ENCODE assay signal across 28 mouse cellular contexts in the genomic region with DNA sequence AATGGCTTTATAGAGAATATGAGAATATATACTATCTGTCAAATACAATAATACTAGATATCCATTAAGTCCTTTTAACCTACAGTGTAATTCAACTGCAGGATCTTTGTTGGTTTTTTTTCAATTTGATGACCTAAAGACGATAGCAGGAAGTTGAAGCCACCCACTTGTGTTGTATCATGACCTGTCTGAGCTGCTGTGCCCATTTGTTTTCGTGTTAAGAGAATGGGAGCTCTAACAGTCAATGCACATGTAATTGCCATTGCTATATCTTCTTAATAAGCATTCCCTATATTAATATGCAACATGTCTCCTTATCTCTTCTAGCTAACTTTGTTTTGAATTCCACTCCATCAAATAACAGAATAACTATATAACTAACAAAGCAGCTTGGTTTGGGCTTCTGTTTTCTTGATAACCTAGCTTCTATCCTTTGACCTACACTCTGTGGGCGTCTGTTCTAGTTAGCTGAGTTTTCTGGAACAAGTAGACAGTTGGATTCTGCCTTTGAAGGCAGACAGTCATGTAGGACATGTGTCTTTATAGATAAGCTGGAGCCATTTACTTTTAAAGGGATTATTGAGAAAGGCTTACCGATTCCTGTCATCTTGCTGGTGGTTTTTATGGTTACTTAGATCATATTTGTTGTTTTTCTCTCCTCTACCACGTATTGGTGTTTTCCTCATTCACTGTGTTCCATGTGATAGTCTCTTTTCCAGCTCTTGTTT. TPM values are rescaled to one million over a fixed set of nuclear protein-coding genes. Genes with fewer than 3 reads are reported as not detected.
DNase-seq lines count a peak whose midpoint lies in the region; ATAC-seq and TF ChIP-seq lines count a peak whose summit lies in the region.
"Had no signal": no experiment of that assay in that cellular context is flagged by ENCODE, and none has a peak within 500 bp of the region (broad histone marks: within the 10 kb centered on the region; RNA-seq: fewer than 3 reads in every experiment).

No protein-coding gene starts in this region.

- H3K9me3 ChIP-seq in liver, embryonic 12.5 days (replicated peaks): no peaks in the 10 kb centered on the region
- H3K9me3 ChIP-seq in liver, postnatal 0 days (ENCODE audit: low read length): no peaks in the 10 kb centered on the region
- H3K9me3 ChIP-seq: forebrain, embryonic 10.5 days; forebrain, embryonic 15.5 days; hindbrain, embryonic 12.5 days; intestine, embryonic 15.5 days had no signal

- H3K4me3 ChIP-seq in liver, embryonic 12.5 days: no peak overlapping the region
- no peak overlapping the region for H3K4me3 ChIP-seq in liver, postnatal 0 days (ENCODE audit: low read depth, low read length)
- H3K4me3 ChIP-seq: forebrain, embryonic 10.5 days; forebrain, embryonic 15.5 days; hindbrain, embryonic 12.5 days; intestine, embryonic 15.5 days had no signal

- peak overlapping the region; percentile 75 for H3K27ac ChIP-seq in liver, embryonic 12.5 days
- 0 out of 2 replicates have a peak overlapping the region, but pooled peaks have one; percentile 3 for H3K27ac ChIP-seq in liver, postnatal 0 days (ENCODE audit: low read depth)
- H3K27ac ChIP-seq: forebrain, embryonic 10.5 days; forebrain, embryonic 15.5 days; hindbrain, embryonic 12.5 days; hindbrain, postnatal 0 days; intestine, embryonic 15.5 days had no signal

- H3K4me2 ChIP-seq in liver, embryonic 12.5 days: peak overlapping the region; percentile 16
- H3K4me2 ChIP-seq in liver, postnatal 0 days (ENCODE audit: low read depth, low read length): no peak overlapping the region
- H3K4me2 ChIP-seq: forebrain, embryonic 15.5 days; heart, embryonic 11.5 days; hindbrain, embryonic 12.5 days; intestine, embryonic 15.5 days had no signal

- intact Hi-C loops in left cerebral cortex, postnatal 25 days (cut with DNase I): no loop called here

- TF ChIP-seq EP300 in liver, postnatal 0 days (IDR thresholded peaks at IDR 0.05; ENCODE audit: low read depth): peak; percentile 90

- TF ChIP-seq CTCF in liver, postnatal 0 days (IDR thresholded peaks at IDR 0.05; ENCODE audit: low read depth): no peak

- peaks cover 24% of the 10 kb centered on the region for H3K4me1 ChIP-seq in liver, embryonic 12.5 days
- no peaks in the 10 kb centered on the region for H3K4me1 ChIP-seq in liver, postnatal 0 days (ENCODE audit: insufficient read depth)
- H3K4me1 ChIP-seq: forebrain, embryonic 10.5 days; forebrain, embryonic 15.5 days; hindbrain, embryonic 12.5 days; intestine, embryonic 15.5 days had no signal

- peak; percentile 11 for DNase-seq in 416B (ENCODE audit: low read depth)
- peak; percentile 76 for DNase-seq in c-Kit-positive CD71-positive TER-119-negative erythroid progenitor cells, embryonic 14.5 days (ENCODE audit: low read depth)
- DNase-seq in liver, postnatal 0 days: no peak
- DNase-seq in left cerebral cortex, postnatal 25 days (ENCODE audit: low spot score in 2 of 2): no peak
- no peak for DNase-seq in heart, adult 11 months
- no peak for DNase-seq in spleen, postnatal 14 days (ENCODE audit: low spot score in 2 of 2)
- DNase-seq in heart, adult 8-10 months (ENCODE audit: low spot score): no peak
- DNase-seq: adrenal gland, postnatal 25 days; cerebellum, adult 8-10 months; cerebellum, postnatal 25 days; gastrocnemius, postnatal 14 days; heart, postnatal 36 days; kidney, adult 2 months; kidney, postnatal 4 days; lung, postnatal 36 days; midbrain, embryonic 14.5 days; right cerebral cortex, postnatal 25 days; thymus, adult 18-20 months; thymus, postnatal 25 days had no signal

- 0 out of 2 replicates have a peak, but pooled peaks cover 4% of the 10 kb centered on the region for H3K27me3 ChIP-seq in liver, embryonic 12.5 days (replicated peaks)
- H3K27me3 ChIP-seq in liver, postnatal 0 days (ENCODE audit: insufficient read depth, low read length): no peaks in the 10 kb centered on the region
- H3K27me3 ChIP-seq: CH12.LX; forebrain, embryonic 15.5 days; hindbrain, embryonic 12.5 days; intestine, embryonic 15.5 days had no signal

- peak; percentile 95 for ATAC-seq in liver, embryonic 12.5 days
- peak; percentile 98 for ATAC-seq in liver, postnatal 0 days
- ATAC-seq: forebrain, embryonic 15.5 days; hindbrain, postnatal 0 days; intestine, embryonic 15.5 days; Patski had no signal

- H3K36me3 ChIP-seq in liver, embryonic 12.5 days: no peaks in the 10 kb centered on the region
- H3K36me3 ChIP-seq in liver, postnatal 0 days (replicated peaks; ENCODE audit: insufficient read depth, low read length): no peaks in the 10 kb centered on the region
- H3K36me3 ChIP-seq: forebrain, embryonic 10.5 days; forebrain, embryonic 15.5 days; hindbrain, embryonic 12.5 days; intestine, embryonic 15.5 days had no signal

- H3K9ac ChIP-seq in liver, embryonic 12.5 days: no peak overlapping the region
- no peak overlapping the region for H3K9ac ChIP-seq in liver, postnatal 0 days (replicated peaks)
- H3K9ac ChIP-seq: forebrain, embryonic 15.5 days; hindbrain, embryonic 12.5 days; intestine, embryonic 15.5 days had no signal

- 23% methylated on average over 5 of the region's 5 CpGs for WGBS in liver, embryonic 12.5 days (ENCODE audit: insufficient replicate concordance)
- WGBS in liver, postnatal 0 days (ENCODE audit: insufficient replicate concordance): 35% methylated on average over 5 of the region's 5 CpGs

RNA-seq across cellular contexts. Expression of a gene that starts 55.9 kb away (rescaled TPM):
- 467 and 508 TPM in 2 replicates for polyA plus RNA-seq in liver, embryonic 12.5 days (2016; fragmentation: Nextera tagmentation; extraction: Ambion mirVana)
- polyA plus RNA-seq in liver, postnatal 0 days (2015; fragmentation: Nextera tagmentation; extraction: Ambion mirVana): 516 and 560 TPM in 2 replicates
- 100 to 1,000 TPM; 321 to 335 TPM for total RNA-seq in left cerebral cortex, postnatal 25 days (2021)
- total RNA-seq in heart, adult 8-10 months (2022): 100 to 1,000 TPM; 324 to 390 (median 370) TPM

Comparison
In these comparisons a context has a peak if more than half of its experiments do, and no peak if none do; other contexts are left out.
1. DNase-seq: peak in 416B (single experiment) and c-Kit-positive CD71-positive TER-119-negative erythroid progenitor cells, embryonic 14.5 days (single experiment); none in liver, postnatal 0 days (single experiment), left cerebral cortex, postnatal 25 days (0 of 2), heart, adult 11 months (single experiment), spleen, postnatal 14 days (0 of 2) and heart, adult 8-10 months (single experiment).